Mouse (Mus musculus) heart, postnatal 0 days (tissue): Measurements from ENCODE around the gene Pgm1. TPM values are rescaled to one million over a fixed set of nuclear protein-coding genes. Genes with fewer than 3 reads are reported as not detected.

ENCODE experiments used
- ATAC-seq: fragments of 200-750 bp; cut with Nextera tagmentation; 2 replicates; pipeline ENCODE4 v1.8.0; 2017; ENCODE audit warnings: low read depth, moderate number of reproducible peaks, moderate library complexity; ENCODE audit not compliant: insufficient read depth
- DNase-seq: peaks from one replicate; pipeline ENCODE4 v3.0.0-alpha.2; 2016; ENCODE audit warnings: low spot score
- H3K27ac ChIP-seq: fragments of 300-500 bp; sonication (generic); 2 replicates; pipeline ENCODE4 v1.5.1; 2014; ENCODE audit warnings: low read depth, mild to moderate bottlenecking
- H3K27me3 ChIP-seq: fragments of 300-500 bp; sonication (generic); 2 replicates; pipeline ENCODE4 v1.6.1; 2014; ENCODE audit warnings: low read length, mixed read lengths; ENCODE audit not compliant: control insufficient read depth, insufficient read depth
- H3K36me3 ChIP-seq: fragments of 300-500 bp; sonication (generic); replicated peaks from 2 replicates; pipeline ENCODE4 v1.6.1; 2014; ENCODE audit warnings: low read length, mixed read lengths; ENCODE audit not compliant: control insufficient read depth, insufficient read depth
- H3K4me1 ChIP-seq: fragments of 300-500 bp; sonication (generic); 2 replicates; pipeline ENCODE4 v1.6.1; 2014; ENCODE audit warnings: antibody characterized with exemption; ENCODE audit not compliant: control insufficient read depth, insufficient read depth
- H3K4me2 ChIP-seq: fragments of 300-500 bp; sonication (generic); 2 replicates; pipeline ENCODE4 v1.6.1; 2014; ENCODE audit warnings: low read depth, mild to moderate bottlenecking, low read length, moderate library complexity
- H3K4me3 ChIP-seq: fragments of 300-500 bp; sonication (generic); 2 replicates; pipeline ENCODE4 v1.5.1; 2014; ENCODE audit warnings: low read depth, low read length
- H3K9ac ChIP-seq: fragments of 300-500 bp; sonication (generic); replicated peaks from 2 replicates; pipeline ENCODE4 v1.6.1; 2014; ENCODE audit warnings: low read depth, low read length, mixed read lengths
- H3K9me3 ChIP-seq: fragments of 300-500 bp; sonication (generic); replicated peaks from 2 replicates; pipeline ENCODE4 v1.6.1; 2016; ENCODE audit warnings: low read length; ENCODE audit not compliant: control insufficient read depth
- CTCF ChIP-seq: IDR thresholded peaks from 2 replicates; pipeline ENCODE4 v1.5.1; 2016; ENCODE audit warnings: antibody characterized with exemption, control low read depth, low read depth
- EP300 ChIP-seq: IDR thresholded peaks from 2 replicates; pipeline ENCODE4 v1.6.1; 2016; ENCODE audit warnings: antibody characterized with exemption, low read depth
- WGBS: fragments of 180-500 bp; shearing (Covaris S2); extraction: QIAGEN DNeasy Blood & Tissue Kit; methylation state at CpG from one replicate; pipeline ENCODE4 v1.1.7; 2014; 5-methylcytosine and 5-hydroxymethylcytosine counted together
- polyA plus RNA-seq: library from polyadenylated mRNA; unstranded; fragments of >200 nt; fragmentation: Nextera tagmentation; extraction: Ambion mirVana; gene quantifications from 2 replicates; pipeline ENCODE4 v1.2.1, GENCODE M21; 2015
- total RNA-seq: library from RNA; depleted of rRNA; stranded (reverse); fragments of >200 nt; gene quantifications from 2 replicates; pipeline ENCODE4 v1.2.3, GENCODE M21; 2014; ENCODE audit warnings: low replicate concordance

Gene Pgm1
- total and polyA plus RNA-seq, 2 experiments from 2014 or later: 220 to 271 TPM

GRCm38 (mm10) chr4:99929613-99930517 lies 651 bp downstream of the Pgm1 start, which contains the start of gene Itgb3bp:
TSS of gene Itgb3bp (minus strand) at chr4:99929813.
- ATAC-seq (peak; percentile 88), DNase-seq (peak; percentile 73)
- Histone ChIP-seq H3K27me3 (no peaks in the 10 kb centered on the region), H3K9me3 (no peaks in the 10 kb centered on the region), H3K9ac (peak within 1 kb of the TSS; percentile 72), H3K27ac (peak within 1 kb of the TSS; percentile 97), H3K4me1 (peaks cover 26% of the 10 kb centered on the region), H3K36me3 (no peaks in the 10 kb centered on the region), H3K4me2 (peak within 1 kb of the TSS; percentile 96), H3K4me3 (peak within 1 kb of the TSS; percentile 70)
- WGBS: under 1% methylated on average over 55 of the region's 57 CpGs
- TF ChIP-seq EP300 (peak; percentile 56; the same call in 1 of the 2 replicates), CTCF (no peak)

GRCm38 (mm10) chr4:99930518-99931239 lies 1.5 kb downstream of the Pgm1 start:
- no peak for TF ChIP-seq EP300
- Histone ChIP-seq H3K27ac (peak overlapping the region; percentile 97), H3K9ac (peak overlapping the region; percentile 72), H3K27me3 (no peaks in the 10 kb centered on the region), H3K4me1 (peaks cover 31% of the 10 kb centered on the region), H3K36me3 (no peaks in the 10 kb centered on the region), H3K9me3 (no peaks in the 10 kb centered on the region), H3K4me2 (peak overlapping the region; percentile 96), H3K4me3 (peak overlapping the region; percentile 70)
- WGBS: 21% methylated on average over 10 of the region's 10 CpGs
- DNase-seq: peak; percentile 14
- ATAC-seq: no peak

- ATAC-seq (no peak), DNase-seq (peak; percentile 17)
- H3K4me2 ChIP-seq: peak overlapping the region; percentile 96
- no peaks in the 10 kb centered on the region for H3K27me3 ChIP-seq
- H3K9me3 ChIP-seq: no peaks in the 10 kb centered on the region
- peaks cover 31% of the 10 kb centered on the region for H3K4me1 ChIP-seq
- peak overlapping the region; percentile 72 for H3K9ac ChIP-seq
- peak overlapping the region; percentile 70 for H3K4me3 ChIP-seq
- WGBS: 41% methylated on average over 10 of the region's 11 CpGs
- peaks cover 1% of the 10 kb centered on the region for H3K36me3 ChIP-seq
- TF ChIP-seq EP300 (no peak), CTCF (no peak)
- H3K27ac ChIP-seq: peak overlapping the region; percentile 97
These were observed 2.0 kb downstream of the Pgm1 start for GRCm38 (mm10) chr4:99931240-99931580.

- Histone ChIP-seq H3K4me2 (peak overlapping the region; percentile 96), H3K36me3 (peaks cover 6% of the 10 kb centered on the region), H3K4me1 (peaks cover 31% of the 10 kb centered on the region), H3K4me3 (peak overlapping the region; percentile 70), H3K27ac (peak overlapping the region; percentile 97), H3K9me3 (no peaks in the 10 kb centered on the region), H3K27me3 (no peaks in the 10 kb centered on the region), H3K9ac (peak overlapping the region; percentile 72; the same call in 1 of the 2 replicates)
- DNase-seq: peak; percentile 42
- WGBS: 47% methylated on average over 4 of the region's 4 CpGs
- ATAC-seq: no peak
- TF ChIP-seq CTCF (no peak), EP300 (no peak)
These were observed 2.6 kb downstream of the Pgm1 start for GRCm38 (mm10) chr4:99931807-99932206.

- Histone ChIP-seq H3K27me3 (no peaks in the 10 kb centered on the region), H3K9ac (no peak overlapping the region), H3K9me3 (no peaks in the 10 kb centered on the region), H3K4me3 (no peak overlapping the region), H3K27ac (no peak overlapping the region), H3K4me1 (peaks cover 31% of the 10 kb centered on the region), H3K4me2 (no peak overlapping the region), H3K36me3 (peaks cover 6% of the 10 kb centered on the region)
- TF ChIP-seq EP300 (no peak), CTCF (no peak)
- WGBS: 76% methylated on average over 7 of the region's 7 CpGs
- ATAC-seq (no peak), DNase-seq (no peak)
These were observed 5.6 kb downstream of the Pgm1 start for GRCm38 (mm10) chr4:99934859-99935258.
